Mouse (Mus musculus): ENCODE measurements around the gene Gm20532. TPM values are rescaled to one million over a fixed set of nuclear protein-coding genes. Genes with fewer than 3 reads are reported as not detected.

The Gm20532 gene
- polyA plus RNA-seq (2012; ENCODE audit: insufficient read depth, low replicate concordance) = not detected in 2 replicates

GRCm38 (mm10) chr2:26586294-26587043 lies at the start of gene Gm20532:
Gene Gm20532 (plus strand): TSS chr2:26586639.
- Histone ChIP-seq H3K4me3 (replicated peaks) (peak within 1 kb of the TSS; percentile 96), H3K27me3 (replicated peaks) (peaks cover 41% of the 10 kb centered on the region), H3K9me3 (no peaks in the 10 kb centered on the region), H3K4me1 (peaks cover 97% of the 10 kb centered on the region), H3K36me3 (replicated peaks; ENCODE audit: low read length) (peaks cover 43% of the 10 kb centered on the region)
- TF ChIP-seq FLI1 (IDR thresholded peaks at IDR 0.05; ENCODE audit: low read length) (no peak), GATA1 (IDR thresholded peaks at IDR 0.05; ENCODE audit: borderline replicate concordance, low read length) (no peak)

DNA sequence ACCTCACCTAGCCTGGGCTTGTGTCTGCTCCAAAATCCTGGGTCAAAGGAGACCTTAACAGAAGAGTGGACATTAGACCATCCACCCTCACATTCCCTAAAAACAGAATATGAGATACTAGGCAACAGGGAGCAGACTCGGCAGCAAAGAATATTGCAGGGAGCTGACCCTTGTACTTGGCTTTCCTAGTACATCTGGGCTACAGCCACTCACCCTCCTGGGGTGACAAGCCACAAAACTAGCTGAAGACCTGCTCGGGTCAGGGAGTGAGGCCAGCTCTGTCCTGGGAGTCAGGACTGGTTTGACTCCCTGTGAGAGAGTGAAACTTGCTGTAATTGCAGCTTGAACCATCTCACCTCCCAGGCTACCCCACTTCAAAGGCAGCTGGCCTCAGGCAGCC lies 46.9 kb upstream of the Gm20532 start:
- no peaks in the 10 kb centered on the region for H3K9me3 ChIP-seq
- H3K4me1 ChIP-seq = peaks cover 50% of the 10 kb centered on the region
- H3K36me3 ChIP-seq (replicated peaks; ENCODE audit: low read length) = no peaks in the 10 kb centered on the region
- H3K27me3 ChIP-seq (replicated peaks) = peaks cover 88% of the 10 kb centered on the region
- no peak overlapping the region for H3K4me3 ChIP-seq (replicated peaks)
- no peak for TF ChIP-seq GATA1 (IDR thresholded peaks at IDR 0.05; ENCODE audit: borderline replicate concordance, low read length)
- no peak for TF ChIP-seq FLI1 (IDR thresholded peaks at IDR 0.05; ENCODE audit: low read length)

DNA sequence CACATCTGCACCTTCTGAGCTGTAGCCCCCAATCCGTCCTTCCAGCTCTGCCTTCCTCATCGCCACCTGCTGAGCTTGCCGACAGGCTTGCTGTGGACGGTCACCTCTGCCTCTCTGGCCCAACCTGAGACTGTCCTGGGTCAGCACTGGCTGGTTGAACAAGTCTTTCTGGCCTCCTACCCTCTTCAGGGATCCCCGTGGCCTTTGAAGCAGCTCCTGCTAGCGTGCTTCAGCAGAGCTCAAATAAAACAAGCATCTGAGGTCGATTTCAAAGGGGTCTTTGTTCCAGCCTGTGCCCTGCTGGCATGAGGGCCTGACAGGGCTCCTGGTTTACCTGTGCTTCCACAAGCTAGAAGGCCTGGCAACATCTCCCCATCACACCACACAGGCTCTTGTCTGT lies 45.7 kb upstream of the Gm20532 start:
- H3K9me3 ChIP-seq = no peaks in the 10 kb centered on the region
- H3K4me3 ChIP-seq (replicated peaks) = no peak overlapping the region

GRCm38 (mm10) chr2:26541258-26541910 lies 45.1 kb upstream of the Gm20532 start:
- Histone ChIP-seq H3K4me3 (replicated peaks) (no peak overlapping the region), H3K27me3 (replicated peaks) (peaks cover 89% of the 10 kb centered on the region), H3K4me1 (peaks cover 42% of the 10 kb centered on the region), H3K36me3 (replicated peaks; ENCODE audit: low read length) (no peaks in the 10 kb centered on the region), H3K9me3 (no peaks in the 10 kb centered on the region)
- TF ChIP-seq GATA1 (IDR thresholded peaks at IDR 0.05; ENCODE audit: borderline replicate concordance, low read length) (no peak), FLI1 (IDR thresholded peaks at IDR 0.05; ENCODE audit: low read length) (no peak)

More for the DNA sequence above, 45.7 kb upstream of the Gm20532 start:
- Histone ChIP-seq H3K36me3 (replicated peaks; ENCODE audit: low read length) (no peaks in the 10 kb centered on the region), H3K4me1 (peaks cover 45% of the 10 kb centered on the region), H3K27me3 (replicated peaks) (peaks cover 91% of the 10 kb centered on the region)
- TF ChIP-seq GATA1 (IDR thresholded peaks at IDR 0.05; ENCODE audit: borderline replicate concordance, low read length) (no peak), FLI1 (IDR thresholded peaks at IDR 0.05; ENCODE audit: low read length) (no peak)

DNA sequence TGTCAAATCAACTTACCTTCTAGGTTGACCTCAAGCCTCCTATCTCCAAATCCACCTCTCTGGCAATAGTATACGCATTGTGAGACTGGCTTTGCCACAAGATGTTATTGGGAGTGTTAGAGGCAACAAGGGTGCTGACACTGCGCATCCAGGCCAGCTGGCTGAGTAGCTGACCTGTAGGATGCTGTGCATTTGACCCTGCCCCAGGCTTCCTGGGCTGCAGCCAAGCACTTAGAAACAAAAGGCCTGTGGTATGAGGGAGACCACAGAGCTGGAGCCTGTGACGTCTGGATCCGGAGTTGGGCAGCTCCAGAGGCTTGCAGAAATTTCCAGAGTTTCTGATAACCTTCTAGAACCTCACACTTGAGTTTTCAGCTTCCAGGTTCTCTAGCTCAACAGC lies 43.3 kb upstream of the Gm20532 start:
- Histone ChIP-seq H3K4me1 (peaks cover 53% of the 10 kb centered on the region), H3K9me3 (no peaks in the 10 kb centered on the region), H3K36me3 (replicated peaks; ENCODE audit: low read length) (no peaks in the 10 kb centered on the region), H3K4me3 (replicated peaks) (no peak overlapping the region), H3K27me3 (replicated peaks) (peaks cover 89% of the 10 kb centered on the region)
- TF ChIP-seq FLI1 (IDR thresholded peaks at IDR 0.05; ENCODE audit: low read length) (no peak), GATA1 (IDR thresholded peaks at IDR 0.05; ENCODE audit: borderline replicate concordance, low read length) (no peak)

GRCm38 (mm10) chr2:26543768-26544167 lies 42.7 kb upstream of the Gm20532 start:
- no peak overlapping the region for H3K4me3 ChIP-seq (replicated peaks)
- H3K9me3 ChIP-seq = no peaks in the 10 kb centered on the region
- no peak for TF ChIP-seq GATA1 (IDR thresholded peaks at IDR 0.05; ENCODE audit: borderline replicate concordance, low read length)
- TF ChIP-seq FLI1 (IDR thresholded peaks at IDR 0.05; ENCODE audit: low read length) = no peak
- H3K4me1 ChIP-seq = peaks cover 56% of the 10 kb centered on the region
- no peaks in the 10 kb centered on the region for H3K36me3 ChIP-seq (replicated peaks; ENCODE audit: low read length)
- peaks cover 89% of the 10 kb centered on the region for H3K27me3 ChIP-seq (replicated peaks)

DNA sequence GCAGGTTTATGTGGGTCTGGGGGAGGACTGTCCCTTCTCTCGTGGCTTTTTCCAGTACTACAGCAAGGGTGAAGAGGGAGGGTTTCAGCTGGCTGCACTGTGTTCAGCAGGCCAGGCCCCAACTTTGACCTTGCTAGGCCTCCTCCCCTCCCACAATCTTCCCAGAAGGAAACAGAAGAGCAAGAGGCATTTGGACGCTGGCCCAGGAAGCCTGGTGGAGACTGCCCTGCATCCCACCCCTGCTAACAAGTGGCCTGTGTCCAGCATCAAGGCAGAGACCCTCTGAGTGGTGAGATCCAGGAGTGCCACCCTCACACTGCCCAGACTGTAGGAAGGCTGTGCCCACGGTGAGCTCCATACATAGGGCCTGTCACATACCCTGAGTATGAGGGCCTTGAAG lies 42.2 kb upstream of the Gm20532 start:
- no peaks in the 10 kb centered on the region for H3K9me3 ChIP-seq
- no peak for TF ChIP-seq GATA1 (IDR thresholded peaks at IDR 0.05; ENCODE audit: borderline replicate concordance, low read length)
- no peak for TF ChIP-seq FLI1 (IDR thresholded peaks at IDR 0.05; ENCODE audit: low read length)
- peaks cover 88% of the 10 kb centered on the region for H3K27me3 ChIP-seq (replicated peaks)
- H3K4me3 ChIP-seq (replicated peaks) = peak overlapping the region; percentile 38
- H3K4me1 ChIP-seq = peaks cover 55% of the 10 kb centered on the region
- no peaks in the 10 kb centered on the region for H3K36me3 ChIP-seq (replicated peaks; ENCODE audit: low read length)

DNA sequence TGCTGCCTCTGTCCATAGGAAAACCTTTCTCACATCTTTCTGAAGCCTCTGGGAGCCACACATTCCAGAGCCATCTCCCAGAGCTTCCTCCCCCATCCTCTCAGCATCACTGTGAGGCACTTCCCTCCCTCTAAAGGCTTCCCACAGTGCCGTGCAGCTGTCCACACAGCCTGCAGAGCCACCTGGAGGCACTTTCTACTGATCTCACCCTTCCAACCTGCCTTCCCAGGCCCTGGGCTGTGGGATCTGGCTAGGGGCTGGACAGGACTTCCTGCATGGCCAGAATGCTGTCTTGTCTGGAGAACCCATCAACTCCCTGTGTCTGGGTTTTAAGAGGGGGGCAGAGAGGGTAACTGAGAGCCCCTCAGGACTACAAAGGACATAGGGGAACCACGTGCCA lies 39.0 kb upstream of the Gm20532 start:
- Histone ChIP-seq H3K36me3 (replicated peaks; ENCODE audit: low read length) (no peaks in the 10 kb centered on the region), H3K9me3 (no peaks in the 10 kb centered on the region), H3K4me1 (peaks cover 73% of the 10 kb centered on the region), H3K4me3 (replicated peaks) (no peak overlapping the region), H3K27me3 (replicated peaks) (peaks cover 78% of the 10 kb centered on the region)
- no peak for TF ChIP-seq FLI1 (IDR thresholded peaks at IDR 0.05; ENCODE audit: low read length)

DNA sequence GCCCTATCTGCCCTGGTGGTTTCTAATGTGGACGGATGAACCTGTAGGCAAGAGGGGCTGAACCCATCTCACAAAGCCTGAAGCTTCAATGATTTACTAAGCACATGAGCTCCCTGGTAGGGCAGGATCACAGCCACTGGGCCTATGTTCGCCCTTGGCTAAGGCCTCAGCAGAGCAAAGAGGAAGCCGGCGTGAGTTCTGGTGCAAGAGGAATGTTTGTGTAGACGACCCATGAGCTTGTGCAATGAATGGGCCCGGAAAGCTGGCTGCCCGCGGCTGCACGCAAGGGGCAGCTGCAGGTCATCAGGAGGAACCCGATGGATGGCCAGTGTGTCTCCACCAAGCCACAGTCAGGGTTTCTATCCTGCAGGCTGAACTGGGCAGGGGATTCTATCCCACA lies 36.6 kb upstream of the Gm20532 start:
- Histone ChIP-seq H3K27me3 (replicated peaks) (peaks cover 80% of the 10 kb centered on the region), H3K9me3 (no peaks in the 10 kb centered on the region), H3K4me3 (replicated peaks) (no peak overlapping the region), H3K4me1 (peaks cover 72% of the 10 kb centered on the region), H3K36me3 (replicated peaks; ENCODE audit: low read length) (no peaks in the 10 kb centered on the region)
- TF ChIP-seq GATA1 (IDR thresholded peaks at IDR 0.05; ENCODE audit: borderline replicate concordance, low read length) (no peak), FLI1 (IDR thresholded peaks at IDR 0.05; ENCODE audit: low read length) (no peak)

DNA sequence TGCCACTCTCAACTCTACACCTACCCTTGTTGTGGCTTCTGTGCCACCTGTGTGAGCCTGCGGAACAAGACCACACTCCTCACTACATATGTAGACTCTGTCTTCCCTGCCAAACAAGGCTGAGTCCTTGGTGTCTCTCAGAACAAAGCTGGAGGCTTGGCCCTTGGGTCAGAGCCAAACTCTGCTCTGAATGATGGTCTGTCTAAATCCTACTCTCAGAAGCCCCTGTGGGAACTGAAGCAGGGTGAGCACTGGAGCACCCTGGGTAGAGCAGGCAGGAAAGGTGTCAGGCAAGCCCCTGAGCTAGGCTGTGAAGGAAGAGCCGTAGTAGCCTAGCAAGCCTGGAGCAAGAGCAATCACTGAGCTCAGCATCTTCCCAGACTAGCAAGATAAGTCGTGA lies 36.2 kb upstream of the Gm20532 start:
- Histone ChIP-seq H3K4me3 (replicated peaks) (peak overlapping the region; percentile 5), H3K9me3 (no peaks in the 10 kb centered on the region), H3K36me3 (replicated peaks; ENCODE audit: low read length) (no peaks in the 10 kb centered on the region), H3K27me3 (replicated peaks) (peaks cover 80% of the 10 kb centered on the region), H3K4me1 (peaks cover 71% of the 10 kb centered on the region)
- TF ChIP-seq FLI1 (IDR thresholded peaks at IDR 0.05; ENCODE audit: low read length) (no peak), GATA1 (IDR thresholded peaks at IDR 0.05; ENCODE audit: borderline replicate concordance, low read length) (no peak)

Data from megakaryocyte, embryonic 14.5 days (primary cell).